Mouse (Mus musculus) erythroblast, embryonic 14.5 days (primary cell): Measurements from ENCODE around the gene Dennd5b.

Experiments used
- GATA1 ChIP-seq: IDR thresholded peaks from 2 replicates; pipeline ENCODE4 v1.6.1; 2012; ENCODE audit warnings: low read length, inconsistent platforms, mixed read lengths
- TAL1 ChIP-seq: IDR thresholded peaks from 3 replicates; pipeline ENCODE4 v1.6.1; 2012; ENCODE audit warnings: low read length, inconsistent platforms, mixed read lengths

GRCm38 (mm10) chr6:149098993-149099392 lies 2.5 kb downstream of the Dennd5b start:
- TF ChIP-seq TAL1, result no peak
- TF ChIP-seq GATA1, result no peak
